Mouse (Mus musculus): ENCODE data around the gene Fam172a.

DNA sequence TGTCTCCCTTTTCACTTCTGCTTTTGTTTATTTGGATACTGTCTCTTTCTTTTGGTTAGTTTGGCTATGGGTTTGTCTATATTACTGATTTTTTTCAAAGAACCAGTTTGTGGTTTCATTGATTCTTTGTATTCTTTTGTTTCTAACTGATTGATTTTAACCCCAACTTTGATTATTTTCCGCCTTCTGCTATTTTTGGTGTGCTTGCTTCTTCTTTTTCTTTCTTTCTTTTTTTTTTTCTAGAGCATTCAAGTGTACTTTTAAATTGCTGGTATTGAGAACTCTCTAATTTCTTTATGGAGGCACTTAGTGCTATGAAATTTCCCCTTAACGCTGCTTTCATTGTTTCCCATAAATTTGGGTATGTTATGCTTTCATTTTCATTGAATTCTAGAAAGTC lies 15.7 kb downstream of the Fam172a start:
- no peak for TF ChIP-seq CTCF (IDR thresholded peaks at IDR 0.05; ENCODE audit: borderline replicate concordance, extremely low read depth, insufficient read depth, insufficient read length)
- no peak for TF ChIP-seq POLR2A (IDR thresholded peaks at IDR 0.05; ENCODE audit: borderline replicate concordance, extremely low read depth, insufficient read depth, insufficient read length, poor library complexity, severe bottlenecking)
